Mouse (Mus musculus) cerebellum, adult 11 months (tissue): Measurements from ENCODE around the gene Mta3.

Experiments
- DNase-seq: peaks from one replicate; pipeline ENCODE4 v3.0.0; 2022

The Mta3 gene

DNA sequence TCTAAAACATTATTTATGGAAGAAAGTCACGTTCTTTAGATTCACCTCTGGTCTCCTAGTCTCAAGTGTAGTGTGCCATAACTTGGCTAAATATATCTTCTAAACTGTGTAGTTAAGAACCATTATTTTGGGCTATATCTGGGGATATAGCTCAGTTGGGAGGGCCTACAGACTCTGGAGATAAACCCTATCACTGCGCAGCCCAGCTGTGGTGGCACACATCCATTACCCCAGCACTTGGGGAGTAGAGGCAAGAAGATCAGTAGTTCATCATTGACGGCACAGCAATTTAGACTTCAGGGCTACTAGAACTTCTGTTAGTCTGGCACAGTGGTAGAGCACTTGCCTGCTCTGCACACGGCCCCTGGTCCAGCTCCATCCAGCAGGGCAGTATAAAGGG lies 107.1 kb downstream of the Mta3 start:
- DNase-seq, result peak; percentile 20

DNA sequence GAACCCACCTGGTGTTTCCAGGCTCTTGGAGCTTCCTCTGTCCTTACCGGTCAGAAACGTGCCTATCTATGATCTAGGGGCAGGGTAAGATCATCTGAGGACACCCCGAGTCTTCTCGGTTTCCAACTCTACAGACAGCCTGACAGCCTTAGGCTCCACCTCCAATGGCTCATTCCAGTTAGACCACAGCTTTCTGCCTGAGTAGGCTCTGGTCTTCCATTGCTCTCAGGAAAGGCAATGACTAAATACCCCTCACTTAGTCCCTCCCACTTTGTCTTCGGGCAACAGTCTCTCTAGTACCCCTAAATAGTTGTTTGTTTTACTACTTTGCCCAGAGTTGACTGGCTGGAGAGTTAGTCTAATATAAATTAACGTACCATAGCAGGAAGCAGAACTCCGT lies 111.0 kb downstream of the Mta3 start:
- no peak for DNase-seq

DNA sequence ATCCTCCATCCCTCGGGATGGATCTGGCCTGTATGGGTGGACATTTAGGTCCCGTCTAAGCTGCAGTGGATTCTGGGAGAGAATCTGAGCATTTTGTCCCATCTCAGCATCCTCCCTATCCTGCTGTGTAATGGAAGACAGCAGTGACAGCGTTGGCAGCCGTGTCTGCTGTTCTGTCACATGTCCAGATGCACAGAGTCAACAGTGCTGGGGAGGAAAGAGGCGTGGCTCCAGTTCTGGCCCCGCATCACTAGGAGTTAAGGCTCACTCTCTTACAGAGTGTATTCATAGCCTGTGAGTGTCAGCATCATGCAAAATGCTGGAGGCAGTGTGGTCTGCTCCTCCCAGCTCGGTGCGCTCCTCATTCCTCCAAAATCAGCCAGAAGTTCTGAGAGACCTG lies 113.5 kb downstream of the Mta3 start:
- DNase-seq, result no peak

DNA sequence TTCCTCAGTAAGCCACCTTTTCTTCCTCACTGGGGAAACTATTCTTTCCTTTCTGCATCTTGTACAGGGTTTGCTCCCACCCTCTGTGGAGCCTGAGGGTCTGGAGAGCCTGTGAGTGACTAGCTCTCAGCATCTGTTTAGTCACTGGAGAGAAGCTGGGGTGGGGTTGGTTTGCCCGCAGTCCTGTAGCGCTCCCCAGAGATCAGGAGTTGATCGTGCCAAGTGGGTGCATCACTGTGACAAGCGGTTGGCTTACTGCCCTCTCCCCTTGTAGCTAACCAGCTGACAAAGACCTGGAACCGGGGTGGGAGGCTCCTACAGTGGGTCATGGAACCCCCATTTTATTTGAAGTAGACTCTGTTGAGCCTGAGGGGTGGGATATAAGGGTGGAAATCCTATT lies 114.7 kb downstream of the Mta3 start:
- no peak for DNase-seq

DNA sequence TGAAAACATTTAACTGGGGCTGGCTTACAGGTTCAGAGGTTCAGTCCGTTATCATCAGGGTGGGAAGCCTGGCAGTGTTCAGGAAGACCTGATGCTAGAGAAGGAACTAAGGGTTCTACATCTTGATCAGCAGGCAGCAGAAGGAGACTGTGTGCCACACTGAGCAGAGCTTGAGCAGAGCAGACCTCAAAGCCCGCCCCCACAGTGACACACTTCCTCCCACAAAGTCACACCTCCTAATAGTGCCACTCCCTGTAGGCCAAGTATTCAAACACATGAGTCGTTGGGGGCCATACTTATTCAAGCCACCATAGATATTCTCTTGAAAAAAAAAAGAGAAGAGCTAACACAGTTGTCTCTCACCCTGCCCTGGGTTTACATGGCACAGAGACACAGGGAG lies 115.9 kb downstream of the Mta3 start:
- DNase-seq, result no peak

DNA sequence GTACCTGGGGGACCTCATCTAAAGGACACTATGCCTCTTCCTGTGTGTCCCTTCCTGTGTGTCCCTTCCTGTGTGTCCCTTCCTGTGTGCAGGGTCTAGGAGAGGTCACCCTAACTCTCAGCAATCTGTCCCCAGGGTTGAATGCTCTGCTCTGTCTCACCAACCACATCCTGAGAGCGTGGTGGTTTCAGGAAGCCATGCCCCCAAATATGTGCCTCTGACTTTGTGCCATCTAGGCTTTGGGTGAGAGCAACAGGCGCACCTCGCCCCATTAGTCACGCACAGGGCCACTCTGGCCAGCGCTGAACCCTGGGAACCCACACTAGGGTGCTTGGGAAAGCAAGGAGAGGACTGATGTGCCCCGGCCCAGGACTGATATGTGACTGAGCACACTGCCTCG lies 117.9 kb downstream of the Mta3 start:
- no peak for DNase-seq

DNA sequence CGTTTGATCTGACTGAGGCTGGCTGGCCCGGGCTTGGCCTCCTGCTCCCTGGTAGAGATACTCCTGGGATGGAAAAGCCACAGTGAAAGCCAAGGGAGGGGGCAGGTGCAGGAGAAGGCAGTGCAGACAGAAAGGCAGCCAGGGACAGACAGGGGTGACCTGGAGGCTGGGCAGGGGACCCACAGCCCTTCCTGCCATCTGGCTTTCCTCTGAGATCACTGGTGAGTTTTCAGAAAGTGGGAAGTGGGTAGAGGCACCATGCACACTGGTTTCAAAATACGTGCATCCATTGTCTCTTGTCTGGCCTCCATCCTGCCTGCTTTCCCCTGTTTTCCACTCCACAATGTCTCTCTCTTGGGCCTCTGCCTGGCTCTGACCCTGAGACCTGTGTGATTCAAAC lies 123.4 kb downstream of the Mta3 start:
- no peak for DNase-seq

DNA sequence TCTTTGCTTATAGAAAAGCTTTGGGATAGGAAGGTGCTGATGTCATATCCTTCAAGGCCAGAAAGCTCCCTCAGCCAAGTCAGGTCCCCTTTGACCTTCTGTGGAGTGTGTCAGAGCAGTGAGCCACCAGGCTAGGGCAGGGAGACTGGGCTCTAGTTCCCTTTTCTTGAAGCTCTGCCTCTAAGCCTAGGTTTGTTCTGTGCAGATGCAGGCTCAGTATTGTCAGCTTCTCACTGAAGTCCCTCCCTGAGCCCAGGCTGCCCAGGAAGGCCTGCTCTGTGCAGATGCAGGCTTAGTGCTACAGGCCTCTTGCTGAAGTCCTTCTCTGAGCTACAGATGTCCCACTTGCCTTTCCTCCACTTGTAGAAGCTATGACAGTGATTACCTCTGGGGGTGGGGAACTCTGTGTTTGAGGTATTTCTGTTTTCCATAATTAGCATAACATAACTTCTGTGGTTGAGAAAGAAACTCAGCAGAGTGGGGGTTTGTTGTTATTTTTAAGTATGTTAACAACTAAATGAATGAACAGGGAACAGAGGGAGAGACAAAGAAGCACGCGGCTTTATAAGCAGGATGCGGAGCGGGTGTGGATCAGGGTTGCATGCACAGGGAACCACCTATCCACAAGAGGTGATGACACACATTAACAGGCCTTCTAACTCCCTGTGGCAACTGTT lies 124.8 kb downstream of the Mta3 start:
- no peak for DNase-seq

DNA sequence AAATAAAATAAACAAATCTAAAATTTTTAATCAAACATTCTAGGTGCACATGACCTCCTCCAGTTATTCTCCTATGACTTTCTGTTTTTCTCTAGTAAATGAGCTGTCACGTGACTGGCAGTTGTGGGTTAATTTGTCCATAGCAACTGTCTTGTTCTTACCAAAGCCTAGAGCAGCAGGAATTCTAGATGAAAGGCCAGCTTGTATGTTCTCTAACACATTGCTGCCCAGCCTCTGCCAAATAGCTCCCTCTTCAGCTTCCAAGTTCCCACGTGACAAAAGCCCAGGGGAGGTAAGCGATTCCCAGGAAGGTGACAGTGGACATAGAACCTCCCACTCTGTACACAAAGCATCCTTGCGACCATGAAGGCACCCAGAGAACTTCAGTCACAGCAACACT lies 128.2 kb downstream of the Mta3 start:
- DNase-seq, result no peak

DNA sequence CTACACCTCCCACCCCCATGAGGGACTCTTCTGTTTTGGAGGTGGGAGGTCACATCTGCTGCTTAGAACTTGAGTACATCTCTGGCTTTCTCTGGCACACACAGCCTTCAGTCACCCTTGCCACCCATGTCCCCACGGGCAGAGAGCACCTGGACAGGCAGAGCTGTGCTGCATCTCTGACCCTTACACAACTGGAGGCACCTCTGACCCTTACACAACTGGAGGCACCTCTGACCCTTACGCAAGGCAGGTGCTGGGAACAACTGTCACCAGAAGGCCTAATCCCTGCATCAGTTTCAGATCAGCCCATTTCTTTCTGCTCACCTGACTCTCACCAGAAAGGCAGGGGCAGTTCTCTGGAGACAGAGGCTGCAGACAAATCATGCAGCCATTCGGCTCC lies 130.1 kb downstream of the Mta3 start:
- no peak for DNase-seq

DNA sequence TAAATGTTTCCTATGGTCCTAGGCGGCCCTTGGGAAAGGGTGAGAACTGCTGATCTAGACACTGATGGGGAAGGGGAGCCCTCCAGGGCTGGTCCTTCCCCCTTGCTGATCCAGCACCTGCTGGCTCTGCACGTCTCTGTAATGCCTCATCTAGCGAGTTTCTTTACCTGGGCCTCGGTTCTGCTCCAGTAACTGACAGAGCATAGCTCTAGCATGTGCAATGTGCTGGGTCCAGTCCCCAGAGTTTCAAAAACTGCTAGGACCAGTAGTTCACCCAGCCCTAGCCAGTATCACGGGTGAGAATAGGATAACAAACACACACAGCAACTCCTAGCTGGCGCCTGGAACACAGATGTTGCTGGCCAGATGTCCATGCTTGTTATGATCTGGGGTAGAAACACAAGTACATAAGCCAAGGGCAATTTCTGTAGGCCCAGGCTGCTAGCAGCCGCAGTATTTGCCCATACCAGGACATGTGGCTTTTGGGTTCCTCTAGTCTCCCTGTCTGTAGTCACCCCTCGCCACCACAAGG lies 131.8 kb downstream of the Mta3 start:
- DNase-seq, result no peak

DNA sequence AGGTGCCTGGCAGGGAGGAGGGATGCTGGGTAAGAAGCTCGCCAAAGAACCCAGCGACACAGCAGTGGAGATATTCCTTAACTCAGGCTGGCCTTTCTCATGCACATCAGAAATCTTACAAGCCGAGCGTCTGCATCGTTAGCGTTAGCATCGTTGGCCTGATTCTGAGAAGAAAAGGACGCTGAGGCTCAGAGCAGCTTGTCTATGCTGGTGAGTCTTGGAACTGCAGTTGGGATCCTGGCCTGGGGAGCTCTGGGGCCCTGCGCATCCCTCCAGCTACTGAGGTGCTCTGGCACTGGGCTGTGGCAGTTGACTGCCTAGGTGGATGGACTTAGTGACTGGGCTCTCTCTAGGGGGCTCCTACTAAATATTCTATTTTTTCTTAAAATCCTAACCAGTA lies 133.2 kb downstream of the Mta3 start:
- no peak for DNase-seq

DNA sequence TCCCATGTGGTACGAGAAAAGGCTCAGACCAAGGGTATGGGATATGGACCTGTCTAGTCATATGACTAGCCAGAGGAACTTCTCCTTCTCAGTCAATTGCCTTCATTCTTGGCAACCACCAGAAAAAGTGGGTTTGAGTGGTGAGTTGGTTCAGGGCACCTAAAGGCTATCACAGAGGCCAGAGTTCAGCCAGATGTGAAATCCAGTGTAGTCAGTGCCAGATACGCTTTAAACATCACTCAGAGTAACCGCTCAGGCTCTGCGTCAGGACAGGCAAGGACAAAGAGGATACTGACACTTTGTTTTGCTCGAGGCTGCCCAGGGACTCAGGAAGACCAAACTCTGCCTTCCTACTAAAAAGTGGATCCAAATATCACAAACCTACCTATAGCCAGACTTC lies 135.0 kb downstream of the Mta3 start:
- DNase-seq, result no peak

DNA sequence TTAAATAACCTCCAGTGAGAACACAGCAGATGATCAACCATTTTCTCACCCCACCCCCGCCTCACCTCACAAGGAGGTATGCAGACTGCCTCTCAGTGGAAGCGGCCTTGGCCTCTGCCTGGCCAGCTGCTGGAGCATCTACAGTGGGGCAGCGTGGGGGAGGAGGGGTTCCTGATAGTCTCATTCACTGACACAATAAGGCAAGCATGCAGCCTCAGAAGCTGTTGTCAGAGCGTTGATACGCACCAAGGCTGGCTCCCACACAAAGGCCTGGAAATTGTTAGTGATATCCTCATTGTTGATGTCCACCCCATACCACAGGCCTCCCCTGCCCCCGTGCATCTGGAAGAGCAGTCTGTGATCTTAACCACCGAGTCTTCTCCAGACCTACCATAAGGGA lies 137.8 kb downstream of the Mta3 start:
- no peak for DNase-seq

DNA sequence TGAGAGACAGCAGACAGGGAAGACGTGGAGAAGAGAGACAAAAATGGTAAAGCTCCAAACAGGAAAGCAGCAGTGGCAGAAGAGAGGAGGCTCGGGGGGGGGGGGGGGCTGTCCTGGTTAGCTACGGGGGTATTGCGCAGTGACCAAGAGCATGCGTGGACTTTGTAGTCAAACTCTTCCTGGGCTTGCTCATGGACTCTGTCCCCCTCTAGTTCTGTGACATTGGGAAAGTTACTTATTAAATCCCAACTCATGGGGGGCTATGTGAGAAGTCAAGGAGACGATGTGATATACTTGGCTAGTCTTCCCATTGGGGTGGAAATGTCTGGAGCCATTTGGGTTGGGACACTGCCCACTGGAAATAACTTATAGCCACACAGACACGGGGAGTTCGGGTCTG lies 139.6 kb downstream of the Mta3 start:
- DNase-seq, result no peak

DNA sequence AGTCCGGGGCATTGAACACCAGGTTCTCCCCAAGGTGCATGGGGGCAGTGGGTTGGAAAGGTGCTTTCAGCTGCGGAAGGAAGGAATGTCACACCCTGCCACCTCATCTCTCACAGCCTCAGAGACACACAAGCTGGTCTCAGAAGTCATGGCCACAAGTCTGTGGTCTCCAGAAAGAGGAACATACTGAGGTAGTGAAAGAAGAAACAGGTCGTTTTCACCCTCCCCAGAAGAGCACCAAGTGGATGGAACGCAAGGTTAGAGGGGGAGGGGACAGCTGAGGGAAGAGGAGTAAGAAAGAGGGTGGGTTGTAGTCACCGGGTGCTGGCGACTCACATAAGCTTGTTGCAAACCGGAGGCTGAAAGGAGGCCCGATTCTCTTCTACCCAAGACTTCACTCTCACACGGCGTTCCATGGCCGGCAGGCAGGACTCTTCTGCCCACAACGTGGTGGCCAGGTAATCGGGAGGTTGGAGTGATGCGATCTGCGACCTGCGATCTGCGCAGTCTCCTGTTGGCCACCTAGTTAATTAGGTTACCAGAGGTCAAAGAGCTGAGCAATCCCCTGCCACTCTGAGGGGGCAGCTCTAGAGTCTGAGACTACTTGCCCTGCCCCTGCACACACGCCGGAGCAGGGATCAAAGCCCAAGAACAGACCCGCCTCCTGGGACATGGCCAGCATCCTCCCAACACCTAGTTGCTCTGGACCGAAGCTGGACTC lies 140.5 kb downstream of the Mta3 start:
- DNase-seq, result no peak

DNA sequence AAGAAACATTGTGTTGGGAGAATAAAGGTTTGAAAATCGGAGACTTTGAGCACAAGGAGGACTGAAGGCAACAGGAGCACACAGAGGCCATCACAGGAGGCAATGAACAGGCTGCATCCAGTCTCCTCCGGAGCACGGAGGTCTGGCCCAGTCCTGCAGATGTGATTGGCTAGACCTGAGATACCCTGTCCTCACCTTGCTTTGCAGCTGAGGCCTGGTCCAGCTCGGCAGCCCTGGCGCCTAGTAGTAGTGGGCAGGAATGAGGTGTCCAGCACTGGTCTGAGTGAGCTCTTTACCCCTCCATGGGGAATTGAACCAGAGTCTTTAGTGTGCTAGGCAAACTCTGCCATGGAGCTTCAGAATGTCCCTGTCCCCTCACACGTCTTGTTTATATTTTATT lies 141.1 kb downstream of the Mta3 start:
- no peak for DNase-seq

DNA sequence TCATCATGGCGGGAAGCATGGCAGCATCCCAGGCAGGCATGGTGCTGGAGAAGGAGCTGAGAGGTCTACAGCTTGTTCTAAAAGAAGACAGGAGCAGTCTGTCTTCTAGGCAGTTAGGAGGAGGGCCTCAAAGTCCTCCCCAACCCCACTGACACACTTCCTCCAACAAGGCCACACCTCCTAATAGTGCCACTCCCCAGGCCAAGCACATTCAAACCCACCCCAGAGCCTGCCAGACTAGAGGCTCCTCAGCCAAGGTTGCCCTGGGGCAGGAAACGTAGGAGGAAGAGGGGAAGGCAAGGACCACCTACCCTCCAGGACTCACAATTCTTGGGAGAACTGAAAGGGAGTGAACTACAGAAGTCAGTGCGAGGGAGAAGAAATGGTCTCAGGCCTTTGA lies 141.9 kb downstream of the Mta3 start, which contains the start of gene Haao:
Gene Haao (minus strand): TSS at position 149 of the 400 bp plus-strand sequence.
- no peak for DNase-seq

DNA sequence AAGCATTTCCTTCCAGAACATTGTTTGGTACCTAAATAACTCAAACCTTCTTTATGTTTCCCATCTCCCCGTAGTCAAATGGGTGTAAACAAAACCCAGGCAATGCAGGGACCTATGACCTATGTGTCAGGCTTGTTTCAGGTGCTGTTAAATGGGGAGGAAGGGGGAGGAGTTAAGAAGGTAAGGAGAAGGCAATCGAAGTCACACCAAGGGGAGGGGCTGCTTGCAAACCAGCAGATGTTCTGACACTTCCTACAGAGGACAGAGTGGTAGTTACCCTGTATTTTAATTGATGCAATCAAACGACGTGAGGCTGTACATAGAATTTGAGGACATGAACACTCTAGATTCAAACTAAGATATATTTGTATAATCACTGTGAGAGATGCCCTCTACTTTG lies 142.5 kb downstream of the Mta3 start:
- DNase-seq, result no peak

DNA sequence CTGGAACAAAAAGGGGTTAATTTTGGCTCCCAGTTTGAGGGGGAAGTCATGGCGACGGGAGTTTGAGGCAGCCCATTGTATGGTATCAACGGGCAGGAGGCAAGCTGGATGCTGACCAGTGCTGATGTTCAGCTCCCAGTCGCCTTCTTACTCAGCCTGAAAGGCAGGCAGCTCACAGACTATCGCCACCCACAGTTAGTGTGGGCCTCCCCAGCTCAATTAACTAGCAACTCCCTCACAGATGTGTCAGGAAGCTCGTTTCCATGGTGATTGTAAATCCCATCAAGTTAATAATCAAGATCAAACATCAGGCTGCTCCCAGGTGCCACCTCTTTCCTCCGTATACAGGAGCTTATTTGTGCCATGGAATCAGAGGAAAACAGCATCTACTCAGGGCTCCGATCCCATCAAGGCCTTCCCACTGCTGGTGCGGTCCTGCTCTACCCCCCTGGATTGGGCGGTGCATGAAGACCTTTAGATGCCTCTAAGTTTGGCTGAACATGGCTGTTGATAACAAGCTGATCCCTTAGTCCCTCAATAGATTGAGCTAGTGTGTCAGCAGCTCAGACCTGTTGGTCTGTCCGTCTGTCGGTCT lies 143.2 kb downstream of the Mta3 start:
- no peak for DNase-seq

DNA sequence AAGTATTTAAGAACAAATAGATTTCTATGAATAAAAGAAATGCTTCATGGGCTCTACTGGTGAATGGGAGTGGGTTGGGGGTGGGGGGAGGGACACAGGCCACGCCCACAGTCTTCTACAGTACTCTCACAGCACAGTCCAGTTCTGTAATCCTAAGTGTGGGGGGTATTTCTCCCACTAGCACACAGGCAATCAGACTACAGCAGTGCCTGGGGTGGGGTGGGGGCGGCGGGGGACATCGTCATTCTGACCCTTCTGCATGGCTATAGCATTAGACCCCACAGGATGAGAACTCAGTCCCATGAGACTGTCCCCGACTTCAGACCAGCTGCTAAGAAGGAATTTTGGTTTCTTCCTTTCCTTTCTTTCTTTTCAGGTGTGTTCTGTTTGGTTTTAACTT lies 143.8 kb downstream of the Mta3 start:
- DNase-seq, result no peak

DNA sequence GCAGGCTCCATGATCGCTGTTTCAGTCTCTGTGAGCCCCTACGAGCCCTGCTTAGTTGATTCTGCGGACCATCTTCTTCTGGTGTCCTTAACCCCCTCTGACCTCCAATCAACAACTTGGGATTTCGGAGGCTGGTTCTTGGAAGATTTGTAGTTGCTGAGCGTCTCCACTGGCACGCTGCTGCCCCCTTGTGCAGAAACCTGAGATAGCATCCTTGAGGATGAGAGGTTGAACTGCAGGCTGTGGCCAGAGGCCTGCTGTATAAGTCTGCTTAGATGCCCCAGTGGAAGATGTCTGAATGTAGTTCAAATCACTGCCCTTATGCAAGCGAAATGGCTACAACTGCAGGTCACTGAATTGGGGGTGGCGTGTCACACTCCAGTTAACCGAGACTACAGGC lies 144.5 kb downstream of the Mta3 start:
- peak; percentile 82 for DNase-seq

DNA sequence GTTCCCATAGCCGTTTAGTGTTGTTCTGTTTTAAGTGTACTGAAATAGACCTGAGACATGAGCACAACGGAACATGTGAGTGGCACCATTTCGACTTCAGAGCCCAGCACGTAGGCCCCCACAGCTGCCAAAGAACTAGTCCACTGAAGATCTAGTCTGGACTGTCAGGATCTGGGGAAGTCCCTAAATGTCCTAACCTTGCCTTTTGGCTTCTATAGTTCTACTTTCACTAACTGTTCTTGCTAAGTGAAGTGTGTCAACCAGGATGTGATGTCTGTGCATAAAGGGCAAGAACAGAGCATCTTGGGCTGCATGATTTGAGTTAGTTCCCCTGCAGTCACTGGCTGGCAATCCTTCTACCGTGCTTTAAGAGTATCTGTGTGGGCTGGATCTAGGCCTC lies 144.9 kb downstream of the Mta3 start:
- no peak for DNase-seq

DNA sequence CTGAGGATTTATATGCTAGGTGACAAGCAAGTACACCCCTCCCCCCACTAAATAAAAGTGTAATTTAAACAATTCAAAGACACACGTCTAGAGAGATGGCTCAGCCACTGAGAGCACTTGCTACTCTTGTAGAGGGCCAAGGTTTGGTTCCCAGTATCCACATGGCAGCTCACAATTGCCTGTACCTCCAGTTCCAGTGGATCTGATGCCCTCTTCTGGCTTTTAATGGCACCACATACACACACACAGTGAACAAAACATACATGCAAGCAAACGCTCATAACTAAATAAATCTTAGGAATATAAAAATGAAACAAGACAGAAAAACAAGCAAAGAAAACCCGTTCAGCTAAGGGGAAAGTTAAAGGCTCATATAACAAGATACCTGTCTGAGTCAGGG lies 147.9 kb downstream of the Mta3 start:
- no peak for DNase-seq
